Mouse (Mus musculus): ENCODE measurements at regions not wholly inside any gene's neighbourhood (a gene's known extent, or its start where the extent isn't known, plus 50 kb on each side); places are given as distances from the start of the nearest gene placed in this dataset.

DNA sequence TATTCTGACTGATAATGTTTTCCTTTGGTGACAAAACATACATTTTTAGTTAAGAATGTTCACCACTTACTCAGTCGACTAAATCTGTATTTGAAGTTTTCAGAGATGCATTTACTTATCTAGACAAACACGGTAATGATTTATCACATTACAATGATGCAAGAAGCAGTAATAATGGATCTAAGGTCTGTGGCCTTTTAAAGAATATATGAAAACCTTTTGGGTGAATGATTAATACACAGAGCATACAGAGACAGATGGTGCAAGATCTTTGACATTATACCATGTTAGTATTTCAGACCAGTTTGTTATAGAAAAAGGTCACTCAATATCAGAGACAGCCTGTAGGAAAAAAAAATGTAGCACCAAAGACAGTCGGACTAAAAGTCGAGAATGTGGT lies 1004.2 kb upstream of the Ncam2 start:
- DNase-seq (ENCODE audit: low spot score) (no peak), ATAC-seq (ENCODE audit: low FRiP score, low read depth) (no peak)
- WGBS, result 82% methylated on average over 4 of the region's 4 CpGs
- TF ChIP-seq POLR2A (IDR thresholded peaks at IDR 0.05; ENCODE audit: borderline replicate concordance, extremely low read depth, insufficient read depth, insufficient read length), result no peak
- Histone ChIP-seq H3K4me2 (replicated peaks; ENCODE audit: low read depth, low read length, severe bottlenecking) (no peak overlapping the region), H3K27ac (replicated peaks; ENCODE audit: low read depth, low read length) (no peak overlapping the region), H3K9ac (ENCODE audit: low read depth, low read length, severe bottlenecking) (no peak overlapping the region), H3K27me3 (ENCODE audit: control insufficient read depth, insufficient read depth, low read length) (no peaks in the 10 kb centered on the region), H3K4me3 (replicated peaks; ENCODE audit: low read length) (no peak overlapping the region), H3K4me1 (ENCODE audit: control insufficient read depth, insufficient read depth, low read length) (no peaks in the 10 kb centered on the region), H3K9me3 (ENCODE audit: control insufficient read depth, low read length) (no peaks in the 10 kb centered on the region), H3K36me3 (ENCODE audit: control insufficient read depth, insufficient read depth, low read length) (no peaks in the 10 kb centered on the region)

DNA sequence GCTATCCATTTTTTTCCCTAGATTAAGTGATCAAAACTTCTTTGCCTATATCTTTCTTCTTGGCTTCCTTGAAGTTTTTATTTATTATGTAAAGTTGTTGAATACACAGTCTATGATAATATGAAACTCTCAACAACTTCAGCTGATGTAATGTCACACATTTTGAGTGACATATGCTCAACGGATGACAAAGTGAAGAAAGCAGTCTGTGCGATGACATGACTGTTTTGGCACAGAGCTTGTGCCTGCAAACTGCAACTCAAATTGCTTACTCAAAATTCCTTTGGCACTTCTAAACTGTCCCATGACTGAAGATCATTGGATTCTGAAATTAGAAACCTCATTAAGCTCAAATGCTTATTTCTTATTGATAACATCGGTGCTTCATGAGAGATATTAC lies 997.7 kb upstream of the Ncam2 start:
- no peak for TF ChIP-seq POLR2A (IDR thresholded peaks at IDR 0.05; ENCODE audit: borderline replicate concordance, extremely low read depth, insufficient read depth, insufficient read length)
- Histone ChIP-seq H3K4me1 (ENCODE audit: control insufficient read depth, insufficient read depth, low read length) (no peaks in the 10 kb centered on the region), H3K9ac (ENCODE audit: low read depth, low read length, severe bottlenecking) (no peak overlapping the region), H3K36me3 (ENCODE audit: control insufficient read depth, insufficient read depth, low read length) (no peaks in the 10 kb centered on the region), H3K4me2 (replicated peaks; ENCODE audit: low read depth, low read length, severe bottlenecking) (no peak overlapping the region), H3K9me3 (ENCODE audit: control insufficient read depth, low read length) (no peaks in the 10 kb centered on the region), H3K27ac (replicated peaks; ENCODE audit: low read depth, low read length) (no peak overlapping the region), H3K4me3 (replicated peaks; ENCODE audit: low read length) (no peak overlapping the region), H3K27me3 (ENCODE audit: control insufficient read depth, insufficient read depth, low read length) (no peaks in the 10 kb centered on the region)
- DNase-seq (ENCODE audit: low spot score) (no peak), ATAC-seq (ENCODE audit: low FRiP score, low read depth) (no peak)
- 89% methylated on average over 3 of the region's 3 CpGs for WGBS

DNA sequence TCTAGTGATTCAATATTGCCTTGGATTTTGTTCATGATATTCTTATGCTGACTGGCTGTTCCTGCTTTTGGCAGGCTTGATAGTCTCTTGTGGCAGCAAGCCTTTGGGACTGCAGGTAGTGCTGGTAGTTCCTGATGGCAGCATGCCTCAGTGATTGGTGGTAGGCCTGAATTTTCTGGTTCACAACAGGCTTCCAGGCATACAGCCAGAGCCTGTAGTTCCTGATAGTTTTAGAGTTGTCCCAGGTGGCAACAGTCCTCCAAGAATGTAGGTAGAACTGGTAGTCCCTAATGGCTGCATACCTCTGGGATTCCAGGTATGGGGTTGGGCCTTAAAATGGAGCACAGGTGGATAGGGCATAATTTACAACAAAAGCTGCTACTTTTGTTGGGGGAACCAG lies 987.7 kb upstream of the Ncam2 start:
- Histone ChIP-seq H3K36me3 (ENCODE audit: control insufficient read depth, insufficient read depth, low read length) (no peaks in the 10 kb centered on the region), H3K4me2 (replicated peaks; ENCODE audit: low read depth, low read length, severe bottlenecking) (no peak overlapping the region), H3K9me3 (ENCODE audit: control insufficient read depth, low read length) (no peaks in the 10 kb centered on the region), H3K27me3 (ENCODE audit: control insufficient read depth, insufficient read depth, low read length) (no peaks in the 10 kb centered on the region), H3K4me1 (ENCODE audit: control insufficient read depth, insufficient read depth, low read length) (no peaks in the 10 kb centered on the region), H3K27ac (replicated peaks; ENCODE audit: low read depth, low read length) (no peak overlapping the region), H3K9ac (ENCODE audit: low read depth, low read length, severe bottlenecking) (no peak overlapping the region), H3K4me3 (replicated peaks; ENCODE audit: low read length) (no peak overlapping the region)
- DNase-seq (ENCODE audit: low spot score) (no peak), ATAC-seq (ENCODE audit: low FRiP score, low read depth) (no peak)
- no peak for TF ChIP-seq POLR2A (IDR thresholded peaks at IDR 0.05; ENCODE audit: borderline replicate concordance, extremely low read depth, insufficient read depth, insufficient read length)

DNA sequence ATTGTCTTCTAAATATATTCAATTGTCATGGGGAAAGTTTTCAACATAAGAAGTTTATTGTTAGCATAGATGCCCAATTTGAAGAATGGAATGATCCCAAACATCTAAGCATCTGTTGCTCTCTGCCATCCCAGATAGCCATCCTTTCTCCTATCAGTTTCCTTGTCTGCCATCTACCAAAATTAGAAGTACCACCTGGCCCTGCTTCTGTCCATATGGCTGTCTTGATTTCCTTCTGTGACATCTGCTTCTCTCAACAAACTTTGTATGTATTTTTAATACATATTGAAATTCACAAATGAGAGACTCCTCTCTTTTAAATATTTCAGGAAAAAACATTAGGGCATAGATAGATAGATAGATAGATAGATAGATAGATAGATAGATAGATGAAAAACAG lies 945.1 kb upstream of the Ncam2 start:
- no peak overlapping the region for H3K27ac ChIP-seq (replicated peaks; ENCODE audit: low read depth, low read length)
- H3K4me2 ChIP-seq (replicated peaks; ENCODE audit: low read depth, low read length, severe bottlenecking), result no peak overlapping the region
- no peaks in the 10 kb centered on the region for H3K4me1 ChIP-seq (ENCODE audit: control insufficient read depth, insufficient read depth, low read length)
- DNase-seq (ENCODE audit: low spot score) (no peak), ATAC-seq (ENCODE audit: low FRiP score, low read depth) (no peak)
- TF ChIP-seq POLR2A (IDR thresholded peaks at IDR 0.05; ENCODE audit: borderline replicate concordance, extremely low read depth, insufficient read depth, insufficient read length), result no peak
- H3K9ac ChIP-seq (ENCODE audit: low read depth, low read length, severe bottlenecking), result no peak overlapping the region
- H3K4me3 ChIP-seq (replicated peaks; ENCODE audit: low read length), result no peak overlapping the region
- H3K36me3 ChIP-seq (ENCODE audit: control insufficient read depth, insufficient read depth, low read length), result no peaks in the 10 kb centered on the region
- H3K27me3 ChIP-seq (ENCODE audit: control insufficient read depth, insufficient read depth, low read length), result no peaks in the 10 kb centered on the region
- no peaks in the 10 kb centered on the region for H3K9me3 ChIP-seq (ENCODE audit: control insufficient read depth, low read length)

DNA sequence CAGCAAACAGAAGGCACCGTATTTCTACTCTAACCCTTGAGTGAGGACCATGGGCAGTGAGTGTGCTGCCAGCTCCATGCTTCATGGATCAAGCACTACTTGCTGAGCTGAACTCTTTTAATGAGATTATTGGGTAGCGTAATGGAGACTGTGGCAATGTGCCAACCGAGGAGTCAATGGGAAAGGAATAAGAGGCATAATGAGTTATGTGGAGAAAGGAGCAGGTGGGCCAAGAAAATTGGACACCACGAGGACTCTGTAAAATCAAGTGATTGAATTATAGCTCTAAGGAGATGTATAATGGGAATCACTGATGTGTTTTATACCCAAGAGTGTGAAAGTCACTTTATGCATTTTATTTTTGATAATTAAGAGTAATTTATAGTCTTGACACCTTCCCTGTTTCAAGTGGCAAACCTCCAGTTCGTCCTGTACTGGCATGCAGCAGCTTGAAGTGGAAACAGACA lies 934.3 kb upstream of the Ncam2 start:
- WGBS, result 32% methylated on average over 5 of the region's 5 CpGs
- Histone ChIP-seq H3K27me3 (ENCODE audit: control insufficient read depth, insufficient read depth, low read length) (no peaks in the 10 kb centered on the region), H3K4me2 (replicated peaks; ENCODE audit: low read depth, low read length, severe bottlenecking) (no peak overlapping the region), H3K4me3 (replicated peaks; ENCODE audit: low read length) (no peak overlapping the region), H3K36me3 (ENCODE audit: control insufficient read depth, insufficient read depth, low read length) (no peaks in the 10 kb centered on the region), H3K27ac (replicated peaks; ENCODE audit: low read depth, low read length) (no peak overlapping the region), H3K9ac (ENCODE audit: low read depth, low read length, severe bottlenecking) (no peak overlapping the region), H3K9me3 (ENCODE audit: control insufficient read depth, low read length) (no peaks in the 10 kb centered on the region), H3K4me1 (ENCODE audit: control insufficient read depth, insufficient read depth, low read length) (no peaks in the 10 kb centered on the region)
- peak; percentile 23; the same call in 1 of the 2 replicates for ATAC-seq (ENCODE audit: low FRiP score, low read depth)
- TF ChIP-seq POLR2A (IDR thresholded peaks at IDR 0.05; ENCODE audit: borderline replicate concordance, extremely low read depth, insufficient read depth, insufficient read length), result no peak
- DNase-seq (ENCODE audit: low spot score), result peak; percentile 17

Measured in limb, embryonic 14.5 days (tissue).